8 mouse cellular contexts compared by ENCODE assay signal in the genomic region with DNA sequence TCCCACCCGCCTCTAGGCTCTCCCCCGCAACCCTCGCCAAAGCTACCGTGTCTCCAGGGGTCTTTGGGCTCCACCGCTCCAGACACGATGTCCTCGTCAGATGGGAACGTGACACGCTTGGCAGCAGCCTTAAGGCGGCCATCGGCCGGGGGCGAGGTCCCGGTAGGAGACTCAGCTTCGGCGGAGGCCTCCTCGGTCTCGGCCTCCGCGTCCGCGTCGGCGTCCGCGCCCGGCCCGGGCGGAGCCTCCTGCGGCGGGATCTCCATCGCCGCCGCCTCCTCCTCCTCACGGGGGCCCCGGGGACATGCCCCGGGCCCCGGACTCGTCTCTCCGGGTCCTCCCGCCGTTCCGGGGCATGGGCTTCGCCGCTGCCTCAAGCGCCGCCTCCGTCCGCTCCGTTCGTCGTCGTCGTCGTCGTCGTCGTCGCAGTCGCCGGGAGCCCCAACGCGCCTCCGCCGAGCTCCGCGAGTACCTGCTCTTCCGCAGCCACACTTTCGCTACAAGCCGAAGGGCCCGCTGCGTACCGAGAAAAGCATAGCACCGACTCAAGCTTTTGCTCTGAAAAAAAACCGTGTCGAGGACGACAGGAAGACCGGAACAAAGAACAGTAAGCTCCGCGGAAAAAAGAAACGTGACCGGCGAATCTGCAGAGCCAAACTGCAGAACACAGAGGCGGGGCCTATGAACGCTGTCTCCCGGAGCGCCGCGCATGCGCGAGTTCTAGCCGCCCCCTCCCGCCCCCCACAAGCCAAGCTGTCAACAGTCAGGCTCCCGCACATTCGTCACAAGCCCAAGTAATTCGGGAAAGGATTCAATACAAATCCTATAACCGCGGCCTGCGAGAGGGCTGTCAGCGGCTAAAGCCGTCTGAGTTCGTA. TPM values are rescaled to one million over a fixed set of nuclear protein-coding genes. Genes with fewer than 3 reads are reported as not detected.
DNase-seq lines count a peak whose midpoint lies in the region; ATAC-seq lines count a peak whose summit lies in the region.

No protein-coding gene starts in this region.

- peaks cover 8% of the 10 kb centered on the region for H3K36me3 ChIP-seq in embryonic facial prominence, embryonic 11.5 days (replicated peaks; ENCODE audit: control insufficient read depth, insufficient read depth, low read depth, low read length)
- H3K36me3 ChIP-seq in limb, embryonic 10.5 days: peaks cover 50% of the 10 kb centered on the region
- H3K36me3 ChIP-seq in midbrain, embryonic 12.5 days: peaks cover 30% of the 10 kb centered on the region

- H3K4me1 ChIP-seq in embryonic facial prominence, embryonic 11.5 days (ENCODE audit: control insufficient read depth, insufficient read depth, low read length): peaks cover 12% of the 10 kb centered on the region
- H3K4me1 ChIP-seq in limb, embryonic 10.5 days: peaks cover 40% of the 10 kb centered on the region
- H3K4me1 ChIP-seq in midbrain, embryonic 12.5 days: peaks cover 49% of the 10 kb centered on the region

- peak overlapping the region; percentile 87 for H3K4me2 ChIP-seq in embryonic facial prominence, embryonic 11.5 days (ENCODE audit: low read depth, low read length)
- peak overlapping the region; percentile 99 for H3K4me2 ChIP-seq in midbrain, embryonic 12.5 days (replicated peaks)

- ATAC-seq in embryonic facial prominence, embryonic 11.5 days (replicated peaks; ENCODE audit: insufficient number of reproducible peaks, low FRiP score, low TSS enrichment, low read depth): peak; percentile 37; the same call in 1 of the 2 replicates
- peak; percentile 83 for ATAC-seq in midbrain, embryonic 12.5 days (ENCODE audit: low FRiP score, low read depth)

- peak; percentile 88 for DNase-seq in 3134 (ENCODE audit: extremely low read depth, insufficient read length, low spot score)
- DNase-seq in adrenal gland, postnatal 25 days: peak; percentile 95
- DNase-seq in embryonic facial prominence, embryonic 11.5 days (ENCODE audit: low spot score): peak; percentile 96
- peak; percentile 98 for DNase-seq in heart, adult 11 months
- DNase-seq in kidney, adult 11 months: peak; percentile 82
- peak; percentile 97 for DNase-seq in limb, embryonic 10.5 days (ENCODE audit: low spot score)
- peak; percentile 97 for DNase-seq in skeletal muscle tissue, adult 2 months (ENCODE audit: low read depth, low spot score)

- H3K9ac ChIP-seq in embryonic facial prominence, embryonic 11.5 days (replicated peaks; ENCODE audit: low read length): peak overlapping the region; percentile 94
- H3K9ac ChIP-seq in midbrain, embryonic 12.5 days (replicated peaks): peak overlapping the region; percentile 95

- H3K9me3 ChIP-seq in embryonic facial prominence, embryonic 11.5 days (replicated peaks; ENCODE audit: control insufficient read depth, low read length): no peaks in the 10 kb centered on the region
- no peaks in the 10 kb centered on the region; the same call in 1 of the 2 replicates for H3K9me3 ChIP-seq in limb, embryonic 10.5 days (replicated peaks)
- H3K9me3 ChIP-seq in midbrain, embryonic 12.5 days: no peaks in the 10 kb centered on the region; the same call in 1 of the 2 replicates

- H3K27me3 ChIP-seq in embryonic facial prominence, embryonic 11.5 days (ENCODE audit: control insufficient read depth, insufficient read depth, low read length): no peaks in the 10 kb centered on the region
- no peaks in the 10 kb centered on the region for H3K27me3 ChIP-seq in limb, embryonic 10.5 days (ENCODE audit: low read depth, poor library complexity, severe bottlenecking)
- H3K27me3 ChIP-seq in midbrain, embryonic 12.5 days: no peaks in the 10 kb centered on the region

- peak overlapping the region; percentile 78 for H3K27ac ChIP-seq in embryonic facial prominence, embryonic 11.5 days (replicated peaks; ENCODE audit: low read depth, low read length)
- peak overlapping the region; percentile 96 for H3K27ac ChIP-seq in limb, embryonic 10.5 days
- H3K27ac ChIP-seq in midbrain, embryonic 12.5 days (replicated peaks): peak overlapping the region; percentile 93

- WGBS in embryonic facial prominence, embryonic 11.5 days: under 1% methylated on average over 102 of the region's 102 CpGs
- WGBS in limb, embryonic 10.5 days: under 1% methylated on average over 102 of the region's 102 CpGs
- under 1% methylated on average over 94 of the region's 102 CpGs for WGBS in midbrain, embryonic 12.5 days

- peak overlapping the region; percentile 96 for H3K4me3 ChIP-seq in embryonic facial prominence, embryonic 11.5 days (ENCODE audit: low read depth, low read length)
- peak overlapping the region; percentile 84 for H3K4me3 ChIP-seq in limb, embryonic 10.5 days
- H3K4me3 ChIP-seq in midbrain, embryonic 12.5 days: peak overlapping the region; percentile 94

RNA-seq across cellular contexts. Expression of a gene that starts 0.9 kb away (rescaled TPM):
- total RNA-seq in adrenal gland, postnatal 25 days (2021): 74.4 and 81.6 TPM in 2 replicates
- 3.6 and 3.7 TPM in 2 replicates for polyA plus RNA-seq in embryonic facial prominence, embryonic 11.5 days (2014; fragmentation: Nextera tagmentation; extraction: Ambion mirVana)
- polyA plus RNA-seq in limb, embryonic 10.5 days (2016; fragmentation: Nextera tagmentation; extraction: Ambion mirVana): 25.9 and 27.2 TPM in 2 replicates
- polyA plus RNA-seq in midbrain, embryonic 12.5 days (2016; fragmentation: Nextera tagmentation; extraction: Ambion mirVana): 37.2 and 38.8 TPM in 2 replicates

RNA-seq across cellular contexts. Expression of a gene that starts 15.1 kb away (rescaled TPM):
- 0.62 and 0.73 TPM in 2 replicates for total RNA-seq in adrenal gland, postnatal 25 days (2021)
- 0.22 and 0.31 TPM in 2 replicates for polyA plus RNA-seq in embryonic facial prominence, embryonic 11.5 days (2014; fragmentation: Nextera tagmentation; extraction: Ambion mirVana)
- polyA plus RNA-seq in limb, embryonic 10.5 days (2016; fragmentation: Nextera tagmentation; extraction: Ambion mirVana): 0.71 and 0.93 TPM in 2 replicates
- 0.14 and 0.27 TPM in 2 replicates for polyA plus RNA-seq in midbrain, embryonic 12.5 days (2016; fragmentation: Nextera tagmentation; extraction: Ambion mirVana)

RNA-seq across cellular contexts. Expression of a gene that starts 15.4 kb away (rescaled TPM):
- total RNA-seq in adrenal gland, postnatal 25 days (2021): 75.6 and 93.0 TPM in 2 replicates
- polyA plus RNA-seq in embryonic facial prominence, embryonic 11.5 days (2014; fragmentation: Nextera tagmentation; extraction: Ambion mirVana): 158 and 167 TPM in 2 replicates
- 196 and 201 TPM in 2 replicates for polyA plus RNA-seq in limb, embryonic 10.5 days (2016; fragmentation: Nextera tagmentation; extraction: Ambion mirVana)
- polyA plus RNA-seq in midbrain, embryonic 12.5 days (2016; fragmentation: Nextera tagmentation; extraction: Ambion mirVana): 129 and 132 TPM in 2 replicates

RNA-seq across cellular contexts. Expression of a gene that starts 42.3 kb away (rescaled TPM):
- total RNA-seq in adrenal gland, postnatal 25 days (2021): 57.4 and 67.6 TPM in 2 replicates
- polyA plus RNA-seq in embryonic facial prominence, embryonic 11.5 days (2014; fragmentation: Nextera tagmentation; extraction: Ambion mirVana): 36.0 and 37.4 TPM in 2 replicates
- polyA plus RNA-seq in limb, embryonic 10.5 days (2016; fragmentation: Nextera tagmentation; extraction: Ambion mirVana): 59.0 and 63.4 TPM in 2 replicates
- polyA plus RNA-seq in midbrain, embryonic 12.5 days (2016; fragmentation: Nextera tagmentation; extraction: Ambion mirVana): 71.7 and 74.3 TPM in 2 replicates

RNA-seq across cellular contexts. Expression of a gene that starts 44.4 kb away (rescaled TPM):
- not detected in 2 replicates for total RNA-seq in adrenal gland, postnatal 25 days (2021)
- 0.08 TPM in 1 of 2 replicates, not detected in the other for polyA plus RNA-seq in embryonic facial prominence, embryonic 11.5 days (2014; fragmentation: Nextera tagmentation; extraction: Ambion mirVana)
- 0.10 and 0.11 TPM in 2 replicates for polyA plus RNA-seq in limb, embryonic 10.5 days (2016; fragmentation: Nextera tagmentation; extraction: Ambion mirVana)
- 0.06 TPM in 1 of 2 replicates, not detected in the other for polyA plus RNA-seq in midbrain, embryonic 12.5 days (2016; fragmentation: Nextera tagmentation; extraction: Ambion mirVana)

Comparison
In these comparisons a context has a peak if more than half of its experiments do, and no peak if none do; other contexts are left out.
1. Peak in every context shown above with its lines: DNase-seq, ATAC-seq, H3K4me3 ChIP-seq and H3K27ac ChIP-seq.